Mouse (Mus musculus): Measurements from ENCODE around the gene Wrap73. TPM values are rescaled to one million over a fixed set of nuclear protein-coding genes. Genes with fewer than 3 reads are reported as not detected.

Wrap73 gene
- polyA plus RNA-seq, 1 experiment from 2014 or later = 30.1 TPM

DNA sequence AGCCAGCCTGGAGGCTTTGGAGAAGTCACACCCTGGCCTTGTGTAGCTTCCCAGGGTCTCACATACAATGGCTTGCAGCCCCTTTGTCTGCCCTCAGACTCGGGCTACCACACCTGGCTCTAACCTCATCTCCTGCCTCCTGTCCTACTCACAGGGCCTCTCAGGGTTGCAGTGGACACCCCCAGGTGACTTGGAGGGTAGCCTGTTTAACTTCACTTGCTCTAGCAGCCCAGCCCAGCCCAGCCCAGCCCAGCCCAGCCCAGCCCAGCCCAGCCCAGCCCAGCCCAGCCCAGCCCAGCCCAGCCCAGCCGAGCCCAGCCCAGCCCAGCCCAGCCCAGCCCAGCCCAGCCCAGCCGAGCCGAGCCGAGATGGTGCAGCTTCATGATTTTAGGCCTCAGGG, 71.9 kb downstream of the Wrap73 start:
- H3K36me3 ChIP-seq (ENCODE audit: control insufficient read depth, insufficient read depth, low read length) = no peaks in the 10 kb centered on the region
- no peak overlapping the region for H3K27ac ChIP-seq (ENCODE audit: low read length)
- peak; percentile 59; the same call in 1 of the 2 replicates for ATAC-seq
- no peaks in the 10 kb centered on the region for H3K27me3 ChIP-seq (replicated peaks; ENCODE audit: control insufficient read depth, insufficient read depth, low read length)
- H3K9ac ChIP-seq (ENCODE audit: low read depth, low read length) = no peak overlapping the region
- no peak overlapping the region for H3K4me2 ChIP-seq (ENCODE audit: low read depth, low read length)
- H3K9me3 ChIP-seq (ENCODE audit: control insufficient read depth, low read length) = no peaks in the 10 kb centered on the region
- WGBS = 8% methylated on average over 5 of the region's 5 CpGs
- peaks cover 12% of the 10 kb centered on the region; the same call in 1 of the 2 replicates for H3K4me1 ChIP-seq (ENCODE audit: control insufficient read depth, insufficient read depth, low read length)
- no peak overlapping the region for H3K4me3 ChIP-seq (ENCODE audit: low read length)

Other genes with a start within 250 kb of the Wrap73 start
- gene A430005L14Rik, start 185.1 kb upstream of the Wrap73 start, polyA plus RNA-seq (2015; fragmentation: Nextera tagmentation; extraction: Ambion mirVana) = 61.8 and 67.4 TPM in 2 replicates
- gene Dffb, start 167.2 kb upstream of the Wrap73 start, polyA plus RNA-seq (2015; fragmentation: Nextera tagmentation; extraction: Ambion mirVana) = 14.6 and 18.6 TPM in 2 replicates
- 9.3 and 10.6 TPM in 2 replicates for gene Cep104, start 167.2 kb upstream of the Wrap73 start, polyA plus RNA-seq (2015; fragmentation: Nextera tagmentation; extraction: Ambion mirVana)
- gene Lrrc47, start 130.6 kb upstream of the Wrap73 start, polyA plus RNA-seq (2015; fragmentation: Nextera tagmentation; extraction: Ambion mirVana) = 10.1 and 15.2 TPM in 2 replicates
- 183 and 196 TPM in 2 replicates for gene Smim1, start 116.1 kb upstream of the Wrap73 start, polyA plus RNA-seq (2015; fragmentation: Nextera tagmentation; extraction: Ambion mirVana)
- not detected in 2 replicates for gene Ccdc27, start 99.7 kb upstream of the Wrap73 start, polyA plus RNA-seq (2015; fragmentation: Nextera tagmentation; extraction: Ambion mirVana)
- 0.11 and 0.12 TPM in 2 replicates for gene Trp73, start 2.2 kb upstream of the Wrap73 start, polyA plus RNA-seq (2015; fragmentation: Nextera tagmentation; extraction: Ambion mirVana)
- 87.9 and 93.9 TPM in 2 replicates for gene Tprgl, start 18.3 kb downstream of the Wrap73 start, polyA plus RNA-seq (2015; fragmentation: Nextera tagmentation; extraction: Ambion mirVana)
- gene Megf6, start 28.4 kb downstream of the Wrap73 start, polyA plus RNA-seq (2015; fragmentation: Nextera tagmentation; extraction: Ambion mirVana) = 10.3 and 12.0 TPM in 2 replicates
- 69.5 and 74.1 TPM in 2 replicates for gene Arhgef16, start 159.3 kb downstream of the Wrap73 start, polyA plus RNA-seq (2015; fragmentation: Nextera tagmentation; extraction: Ambion mirVana)
- not detected in 2 replicates for gene B230104I21Rik, start 193.8 kb downstream of the Wrap73 start, polyA plus RNA-seq (2015; fragmentation: Nextera tagmentation; extraction: Ambion mirVana)